In the genomic region with DNA sequence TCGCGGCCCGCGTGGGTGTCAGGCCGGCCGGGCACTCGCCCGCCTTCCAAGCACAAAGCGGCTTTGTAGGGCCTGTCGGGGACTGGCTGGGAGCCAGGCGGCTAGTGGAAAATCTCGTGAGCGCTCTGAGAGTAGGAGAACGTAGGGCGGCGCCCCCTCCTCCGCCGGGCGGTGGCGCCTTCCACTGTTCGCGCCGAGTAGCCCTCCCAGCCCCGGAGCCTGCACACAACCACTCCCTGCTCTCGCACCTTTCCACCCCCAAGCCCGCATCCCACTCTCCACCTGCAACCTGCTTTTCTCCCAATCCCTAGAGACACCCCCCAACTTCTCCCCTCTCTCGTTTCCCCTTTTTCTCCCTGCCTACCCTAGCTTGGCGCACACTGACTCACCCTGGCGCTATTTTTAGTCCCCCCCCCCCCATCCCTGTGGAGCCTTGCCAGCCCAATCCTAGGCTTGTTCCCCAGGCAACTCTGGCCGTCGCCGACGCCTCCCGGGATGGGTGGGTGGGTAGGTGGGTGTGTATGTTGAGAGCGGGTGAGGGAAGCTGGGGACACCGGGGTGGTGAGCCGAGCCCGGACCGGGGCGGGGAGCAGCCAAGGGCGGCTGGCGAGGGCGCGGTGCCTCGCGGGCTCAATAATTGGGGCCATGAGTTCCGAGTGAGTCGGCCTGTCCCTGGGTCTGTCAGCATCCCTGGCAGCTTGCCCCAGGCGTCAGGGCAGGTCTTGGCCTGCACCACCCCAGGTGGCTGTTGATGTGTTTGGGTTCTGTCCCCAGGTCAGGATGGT, we compare ENCODE assay signal across 8 mouse cellular contexts. TPM values are rescaled to one million over a fixed set of nuclear protein-coding genes. Genes with fewer than 3 reads are reported as not detected.
A peak's percentile ranks its signal among the peaks of the same experiment; 100 is the strongest.
DNase-seq lines count a peak whose midpoint lies in the region; ATAC-seq and TF ChIP-seq lines count a peak whose summit lies in the region.

No protein-coding gene starts in this region.

- intact Hi-C loops in heart, adult 2 months (cut with DNase I): no loop called here

- peak; percentile 77 to 81 for DNase-seq in urinary bladder, adult 18-20 months (ENCODE audit: low spot score in 2 of 2)
- DNase-seq in urinary bladder, postnatal 10 days (ENCODE audit: low spot score): no peak
- DNase-seq in heart, adult 2 months: peak; percentile 92 to 93
- peak; percentile 86 to 88 for DNase-seq in kidney, adult 8-10 months
- DNase-seq in spleen, adult 2 months (ENCODE audit: low read depth in 1 of 2, low spot score in 2 of 2): peak; percentile 85 to 87

- H3K9me3 ChIP-seq in embryonic facial prominence, embryonic 13.5 days: no peaks in the 10 kb centered on the region
- no peaks in the 10 kb centered on the region for H3K9me3 ChIP-seq in limb, embryonic 13.5 days
- H3K9me3 ChIP-seq in midbrain, embryonic 15.5 days: no peaks in the 10 kb centered on the region

- H3K27me3 ChIP-seq in embryonic facial prominence, embryonic 13.5 days: no peaks in the 10 kb centered on the region
- H3K27me3 ChIP-seq in heart, adult 2 months (ENCODE audit: control insufficient read depth, insufficient read depth, low read length): no peaks in the 10 kb centered on the region
- H3K27me3 ChIP-seq in limb, embryonic 13.5 days: no peaks in the 10 kb centered on the region
- no peaks in the 10 kb centered on the region for H3K27me3 ChIP-seq in midbrain, embryonic 15.5 days (replicated peaks)
- no peaks in the 10 kb centered on the region for H3K27me3 ChIP-seq in spleen, adult 2 months (ENCODE audit: control insufficient read depth, insufficient read depth, low read length)

- TF ChIP-seq EP300 in heart, adult 2 months (IDR thresholded peaks at IDR 0.05; ENCODE audit: insufficient read depth, low read depth, low read length): peak; percentile 31

- H3K79me2 ChIP-seq in heart, adult 2 months (replicated peaks; ENCODE audit: control insufficient read depth, insufficient read depth, low read length): peaks cover 2% of the 10 kb centered on the region

- peak overlapping the region; percentile 85 for H3K4me3 ChIP-seq in embryonic facial prominence, embryonic 13.5 days
- peak overlapping the region; percentile 91 for H3K4me3 ChIP-seq in heart, adult 2 months
- H3K4me3 ChIP-seq in limb, embryonic 13.5 days: peak overlapping the region; percentile 85
- peak overlapping the region; percentile 83 for H3K4me3 ChIP-seq in midbrain, embryonic 15.5 days
- H3K4me3 ChIP-seq in spleen, adult 2 months (ENCODE audit: extremely low read depth, insufficient read depth, insufficient read length): peak overlapping the region; percentile 75

- peak overlapping the region; percentile 100 for H3K27ac ChIP-seq in embryonic facial prominence, embryonic 13.5 days
- peak overlapping the region; percentile 97 for H3K27ac ChIP-seq in heart, adult 2 months
- H3K27ac ChIP-seq in limb, embryonic 13.5 days: peak overlapping the region; percentile 100
- peak overlapping the region; percentile 99 for H3K27ac ChIP-seq in midbrain, embryonic 15.5 days
- H3K27ac ChIP-seq in spleen, adult 2 months (ENCODE audit: insufficient read depth, low read length): peak overlapping the region; percentile 97

- H3K4me2 ChIP-seq in embryonic facial prominence, embryonic 13.5 days: peak overlapping the region; percentile 92
- peak overlapping the region; percentile 82 for H3K4me2 ChIP-seq in limb, embryonic 13.5 days (replicated peaks)
- peak overlapping the region; percentile 90 for H3K4me2 ChIP-seq in midbrain, embryonic 15.5 days

- under 1% methylated on average over 48 of the region's 49 CpGs for WGBS in embryonic facial prominence, embryonic 13.5 days
- WGBS in heart, adult 2 months: 1% methylated on average over 48 of the region's 49 CpGs
- WGBS in limb, embryonic 13.5 days: under 1% methylated on average over 44 of the region's 49 CpGs
- WGBS in midbrain, embryonic 15.5 days: under 1% methylated on average over 47 of the region's 49 CpGs
- WGBS in spleen, adult 2 months: under 1% methylated on average over 38 of the region's 49 CpGs

- peak; percentile 49 for TF ChIP-seq POLR2A in heart, adult 2 months (IDR thresholded peaks at IDR 0.05; ENCODE audit: insufficient read depth, low read depth, low read length)
- TF ChIP-seq POLR2A in spleen, adult 2 months (IDR thresholded peaks at IDR 0.05; ENCODE audit: low read depth, low read length): peak; percentile 33

- TF ChIP-seq CTCF in heart, adult 2 months (IDR thresholded peaks at IDR 0.05): peak; percentile 62
- 0 out of 2 replicates have a peak, but pooled peaks have one; percentile 14 for TF ChIP-seq CTCF in spleen, adult 2 months (IDR thresholded peaks at IDR 0.05; ENCODE audit: extremely low read depth, insufficient read depth, insufficient read length, insufficient replicate concordance)

- H3K36me3 ChIP-seq in embryonic facial prominence, embryonic 13.5 days: peaks cover 3% of the 10 kb centered on the region
- H3K36me3 ChIP-seq in heart, adult 2 months (ENCODE audit: control insufficient read depth, insufficient read depth, low read length): peaks cover 3% of the 10 kb centered on the region
- peaks cover 10% of the 10 kb centered on the region for H3K36me3 ChIP-seq in limb, embryonic 13.5 days
- 0 out of 2 replicates have a peak, but pooled peaks cover 3% of the 10 kb centered on the region for H3K36me3 ChIP-seq in midbrain, embryonic 15.5 days (replicated peaks)
- H3K36me3 ChIP-seq in spleen, adult 2 months (ENCODE audit: control insufficient read depth, insufficient read depth, low read length): no peaks in the 10 kb centered on the region

- H3K4me1 ChIP-seq in embryonic facial prominence, embryonic 13.5 days: peaks cover 71% of the 10 kb centered on the region
- peaks cover 27% of the 10 kb centered on the region for H3K4me1 ChIP-seq in heart, adult 2 months (ENCODE audit: control insufficient read depth, insufficient read depth, low read length)
- H3K4me1 ChIP-seq in limb, embryonic 13.5 days: peaks cover 70% of the 10 kb centered on the region
- peaks cover 65% of the 10 kb centered on the region for H3K4me1 ChIP-seq in midbrain, embryonic 15.5 days
- H3K4me1 ChIP-seq in spleen, adult 2 months (ENCODE audit: control insufficient read depth, insufficient read depth, insufficient read length): peaks cover 36% of the 10 kb centered on the region

- H3K9ac ChIP-seq in embryonic facial prominence, embryonic 13.5 days: peak overlapping the region; percentile 78
- H3K9ac ChIP-seq in heart, adult 2 months (ENCODE audit: low read depth, low read length): peak overlapping the region; percentile 86
- peak overlapping the region; percentile 70 for H3K9ac ChIP-seq in limb, embryonic 13.5 days
- H3K9ac ChIP-seq in midbrain, embryonic 15.5 days: peak overlapping the region; percentile 72

- peak; percentile 12 for ATAC-seq in embryonic facial prominence, embryonic 13.5 days (ENCODE audit: insufficient number of reproducible peaks, insufficient read depth, low FRiP score, low TSS enrichment, low read depth)
- ATAC-seq in limb, embryonic 13.5 days (ENCODE audit: low FRiP score, low read depth): peak; percentile 48
- ATAC-seq in midbrain, embryonic 15.5 days (replicated peaks): peak; percentile 65

RNA-seq across cellular contexts. Expression of a gene that starts 11.8 kb away (rescaled TPM):
- polyA plus RNA-seq in embryonic facial prominence, embryonic 13.5 days (2015; fragmentation: Nextera tagmentation; extraction: Ambion mirVana): 46.2 and 47.4 TPM in 2 replicates
- 10 to 100 TPM; 62.8 to 62.9 TPM for total RNA-seq in heart, adult 2 months (2021)
- polyA plus RNA-seq in heart, adult 2 months (2012; rRNA removed): 37.7 and 41.6 TPM in 2 replicates
- 40.9 and 43.6 TPM in 2 replicates for polyA plus RNA-seq in limb, embryonic 13.5 days (2015; fragmentation: Nextera tagmentation; extraction: Ambion mirVana)
- 42.1 and 45.9 TPM in 2 replicates for polyA plus RNA-seq in midbrain, embryonic 15.5 days (2015; fragmentation: Nextera tagmentation; extraction: Ambion mirVana)
- 112 and 128 TPM in 2 replicates for polyA plus RNA-seq in spleen, adult 2 months (2012; rRNA removed)

RNA-seq across cellular contexts. Expression of a gene that starts 18.5 kb away (rescaled TPM):
- 315 and 322 TPM in 2 replicates for polyA plus RNA-seq in embryonic facial prominence, embryonic 13.5 days (2015; fragmentation: Nextera tagmentation; extraction: Ambion mirVana)
- total RNA-seq in heart, adult 2 months (2021): 1 to 10 TPM; 2.4 to 3.1 TPM
- polyA plus RNA-seq in heart, adult 2 months (2012; rRNA removed): 6.6 and 9.3 TPM in 2 replicates
- 281 and 307 TPM in 2 replicates for polyA plus RNA-seq in limb, embryonic 13.5 days (2015; fragmentation: Nextera tagmentation; extraction: Ambion mirVana)
- polyA plus RNA-seq in midbrain, embryonic 15.5 days (2015; fragmentation: Nextera tagmentation; extraction: Ambion mirVana): 671 and 679 TPM in 2 replicates
- polyA plus RNA-seq in spleen, adult 2 months (2012; rRNA removed): 62.9 and 90.7 TPM in 2 replicates

RNA-seq across cellular contexts. Expression of a gene that starts 21.9 kb away (rescaled TPM):
- 0.60 and 0.92 TPM in 2 replicates for polyA plus RNA-seq in embryonic facial prominence, embryonic 13.5 days (2015; fragmentation: Nextera tagmentation; extraction: Ambion mirVana)
- not detected for total RNA-seq in heart, adult 2 months (2021)
- not detected in 2 replicates for polyA plus RNA-seq in heart, adult 2 months (2012; rRNA removed)
- 0.91 and 1.1 TPM in 2 replicates for polyA plus RNA-seq in limb, embryonic 13.5 days (2015; fragmentation: Nextera tagmentation; extraction: Ambion mirVana)
- 3.7 and 4.5 TPM in 2 replicates for polyA plus RNA-seq in midbrain, embryonic 15.5 days (2015; fragmentation: Nextera tagmentation; extraction: Ambion mirVana)
- polyA plus RNA-seq in spleen, adult 2 months (2012; rRNA removed): 0.07 TPM in 1 of 2 replicates, not detected in the other

RNA-seq across cellular contexts. Expression of a gene that starts 26.6 kb away (rescaled TPM):
- 2.2 and 2.5 TPM in 2 replicates for polyA plus RNA-seq in embryonic facial prominence, embryonic 13.5 days (2015; fragmentation: Nextera tagmentation; extraction: Ambion mirVana)
- total RNA-seq in heart, adult 2 months (2021): not detected
- polyA plus RNA-seq in heart, adult 2 months (2012; rRNA removed): 0.06 TPM in 1 of 2 replicates, not detected in the other
- 1.5 and 1.9 TPM in 2 replicates for polyA plus RNA-seq in limb, embryonic 13.5 days (2015; fragmentation: Nextera tagmentation; extraction: Ambion mirVana)
- 94.8 and 102 TPM in 2 replicates for polyA plus RNA-seq in midbrain, embryonic 15.5 days (2015; fragmentation: Nextera tagmentation; extraction: Ambion mirVana)
- not detected in 2 replicates for polyA plus RNA-seq in spleen, adult 2 months (2012; rRNA removed)

RNA-seq across cellular contexts. Expression of a gene that starts 28.7 kb away (rescaled TPM):
- 22.2 and 25.3 TPM in 2 replicates for polyA plus RNA-seq in embryonic facial prominence, embryonic 13.5 days (2015; fragmentation: Nextera tagmentation; extraction: Ambion mirVana)
- total RNA-seq in heart, adult 2 months (2021): 10 to 100 TPM; 16.5 to 21.2 TPM
- polyA plus RNA-seq in heart, adult 2 months (2012; rRNA removed): 11.9 and 17.1 TPM in 2 replicates
- 25.6 and 26.6 TPM in 2 replicates for polyA plus RNA-seq in limb, embryonic 13.5 days (2015; fragmentation: Nextera tagmentation; extraction: Ambion mirVana)
- polyA plus RNA-seq in midbrain, embryonic 15.5 days (2015; fragmentation: Nextera tagmentation; extraction: Ambion mirVana): 3.3 and 5.3 TPM in 2 replicates
- polyA plus RNA-seq in spleen, adult 2 months (2012; rRNA removed): 17.2 and 21.3 TPM in 2 replicates

Comparison
In these comparisons a context has a peak if more than half of its experiments do, and no peak if none do; other contexts are left out.
1. ATAC-seq: peak in every context shown above with its lines; median percentile 65 in midbrain, embryonic 15.5 days; 48 in limb, embryonic 13.5 days; 12 in embryonic facial prominence, embryonic 13.5 days.